In the genomic region with DNA sequence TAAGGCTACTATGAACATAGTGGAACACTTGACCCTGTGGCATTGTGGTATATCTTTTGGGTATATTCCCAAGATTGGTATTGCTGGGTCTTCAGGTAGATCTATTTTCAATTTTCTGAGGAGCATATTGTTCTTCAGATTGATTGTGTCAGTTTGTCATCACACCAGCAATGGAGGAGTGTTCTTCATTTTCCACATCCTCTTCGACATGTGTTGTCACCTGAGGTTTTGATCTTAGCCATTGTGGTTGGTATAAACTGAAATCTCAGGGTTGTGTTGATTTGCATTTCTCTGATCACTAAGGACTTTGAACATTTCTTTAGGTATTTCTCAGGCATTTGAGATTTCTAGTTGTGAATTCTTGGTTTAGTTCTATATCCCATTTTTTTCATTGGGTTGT, we compare ENCODE assay signal across 26 mouse cellular contexts. TPM values are rescaled to one million over a fixed set of nuclear protein-coding genes. Genes with fewer than 3 reads are reported as not detected.
"Had no signal": no experiment of that assay in that cellular context is flagged by ENCODE, and none has a peak within 500 bp of the region (broad histone marks: within the 10 kb centered on the region; RNA-seq: fewer than 3 reads in every experiment).

No protein-coding gene starts in this region.

RNA-seq across cellular contexts. Expression of a gene that starts 10.8 kb away (rescaled TPM):
- polyA plus RNA-seq: heart, embryonic 10.5 days; heart, embryonic 11.5 days; heart, embryonic 12.5 days; heart, embryonic 13.5 days; heart, embryonic 14.5 days; heart, embryonic 15.5 days; heart, embryonic 16.5 days; heart, postnatal 0 days; hindbrain, embryonic 10.5 days; hindbrain, embryonic 11.5 days; hindbrain, embryonic 12.5 days; hindbrain, embryonic 13.5 days; hindbrain, embryonic 14.5 days; hindbrain, embryonic 15.5 days; hindbrain, embryonic 16.5 days; hindbrain, postnatal 0 days; intestine, embryonic 14.5 days; intestine, embryonic 15.5 days; intestine, embryonic 16.5 days; intestine, postnatal 0 days; kidney, adult 2 months; kidney, embryonic 14.5 days; kidney, embryonic 15.5 days; kidney, embryonic 16.5 days; kidney, postnatal 0 days; large intestine, adult 2 months had no signal

RNA-seq across cellular contexts. Expression of a gene that starts 46.4 kb away (rescaled TPM):
- polyA plus RNA-seq: heart, embryonic 10.5 days; heart, embryonic 11.5 days; heart, embryonic 12.5 days; heart, embryonic 13.5 days; heart, embryonic 14.5 days; heart, embryonic 15.5 days; heart, embryonic 16.5 days; heart, postnatal 0 days; hindbrain, embryonic 11.5 days; hindbrain, embryonic 12.5 days; hindbrain, embryonic 13.5 days; hindbrain, embryonic 14.5 days; hindbrain, embryonic 15.5 days; hindbrain, postnatal 0 days; intestine, embryonic 14.5 days; intestine, embryonic 15.5 days; intestine, embryonic 16.5 days; intestine, postnatal 0 days; kidney, adult 2 months; kidney, embryonic 14.5 days; kidney, embryonic 16.5 days; kidney, postnatal 0 days; large intestine, adult 2 months had no signal

RNA-seq across cellular contexts. Expression of a gene that starts 56.1 kb away (rescaled TPM):
- polyA plus RNA-seq: heart, embryonic 10.5 days; heart, embryonic 11.5 days; heart, embryonic 12.5 days; heart, embryonic 13.5 days; heart, embryonic 14.5 days; heart, embryonic 15.5 days; heart, embryonic 16.5 days; heart, postnatal 0 days; hindbrain, embryonic 10.5 days; hindbrain, embryonic 11.5 days; hindbrain, embryonic 12.5 days; hindbrain, embryonic 13.5 days; hindbrain, embryonic 14.5 days; hindbrain, embryonic 15.5 days; hindbrain, embryonic 16.5 days; hindbrain, postnatal 0 days; intestine, embryonic 14.5 days; intestine, embryonic 15.5 days; intestine, embryonic 16.5 days; intestine, postnatal 0 days; kidney, adult 2 months; kidney, embryonic 14.5 days; kidney, embryonic 15.5 days; kidney, embryonic 16.5 days; kidney, postnatal 0 days; large intestine, adult 2 months had no signal
